Mouse (Mus musculus) thymus, adult 2 months (tissue): ENCODE results near the gene Myo5a.

Experiments used
- CTCF ChIP-seq: fragments of 200-500 bp; IDR thresholded peaks from 2 replicates; pipeline ENCODE4 v1.5.1; 2012; ENCODE audit warnings: mild to moderate bottlenecking, control low read depth, low read length, moderate library complexity, borderline replicate concordance; ENCODE audit not compliant: control insufficient read depth, poor library complexity, insufficient read depth; ENCODE audit errors: extremely low read depth
- POLR2A ChIP-seq: fragments of 200-500 bp; IDR thresholded peaks from 2 replicates; pipeline ENCODE4 v1.6.1; 2012; ENCODE audit warnings: mild to moderate bottlenecking, low read length, control low read depth, moderate library complexity; ENCODE audit not compliant: control insufficient read depth, poor library complexity, insufficient read depth; ENCODE audit errors: extremely low read depth

GRCm38 (mm10) chr9:75023150-75023894 is 47.5 kb upstream of the Myo5a start:
- TF ChIP-seq POLR2A: no peak
- no peak for TF ChIP-seq CTCF
